Mouse (Mus musculus) kidney, embryonic 14.5 days (tissue): ENCODE results near the gene Acad11. TPM values are rescaled to one million over a fixed set of nuclear protein-coding genes. Genes with fewer than 3 reads are reported as not detected.

ENCODE experiments used
- ATAC-seq: fragments of 200-750 bp; cut with Nextera tagmentation; 2 replicates; pipeline ENCODE4 v1.8.0; 2017; ENCODE audit warnings: moderate number of reproducible peaks, mild to moderate bottlenecking, moderate TSS enrichment, moderate library complexity; ENCODE audit not compliant: low FRiP score, low TSS enrichment
- H3K27ac ChIP-seq: fragments of 300-500 bp; sonication (generic); 2 replicates; pipeline ENCODE4 v1.5.1; 2014; ENCODE audit warnings: low read depth, mild to moderate bottlenecking, low read length, moderate library complexity, mixed read lengths
- H3K27me3 ChIP-seq: fragments of 300-500 bp; sonication (generic); 2 replicates; pipeline ENCODE4 v1.6.1; 2014; ENCODE audit warnings: mild to moderate bottlenecking, low read length; ENCODE audit not compliant: control insufficient read depth, insufficient read depth
- H3K36me3 ChIP-seq: fragments of 300-500 bp; sonication (generic); 2 replicates; pipeline ENCODE4 v1.6.1; 2014; ENCODE audit warnings: low read length, mixed read lengths; ENCODE audit not compliant: control insufficient read depth, insufficient read depth
- H3K4me1 ChIP-seq: fragments of 300-500 bp; sonication (generic); 2 replicates; pipeline ENCODE4 v1.6.1; 2014; ENCODE audit warnings: low read length, mixed read lengths; ENCODE audit not compliant: control insufficient read depth, insufficient read depth
- H3K4me2 ChIP-seq: fragments of 300-500 bp; sonication (generic); replicated peaks from 2 replicates; pipeline ENCODE4 v1.6.1; 2014; ENCODE audit warnings: low read depth, mild to moderate bottlenecking, low read length
- H3K4me3 ChIP-seq: fragments of 300-500 bp; sonication (generic); 2 replicates; pipeline ENCODE4 v1.5.1; 2014; ENCODE audit warnings: mild to moderate bottlenecking, low read length
- H3K9ac ChIP-seq: fragments of 300-500 bp; sonication (generic); 2 replicates; pipeline ENCODE4 v1.6.1; 2014; ENCODE audit warnings: low read depth, mild to moderate bottlenecking, low read length, moderate library complexity
- H3K9me3 ChIP-seq: fragments of 300-500 bp; sonication (generic); 2 replicates; pipeline ENCODE4 v1.6.1; 2016; ENCODE audit warnings: low read length; ENCODE audit not compliant: control insufficient read depth
- WGBS: fragments of 180-500 bp; shearing (Covaris S2); extraction: QIAGEN DNeasy Blood & Tissue Kit; methylation state at CpG from one replicate; pipeline ENCODE4 v1.1.7; 2014; 5-methylcytosine and 5-hydroxymethylcytosine counted together
- polyA plus RNA-seq: library from polyadenylated mRNA; unstranded; fragments of >200 nt; fragmentation: Nextera tagmentation; extraction: Ambion mirVana; gene quantifications from 2 replicates; pipeline ENCODE4 v1.2.1, GENCODE M21; 2014

Gene Acad11
- polyA plus RNA-seq, 1 experiment from 2014 or later: 11.0 TPM

GRCm38 (mm10) chr9:104109151-104109550 is 46.0 kb downstream of the Acad11 start:
- Histone ChIP-seq H3K9ac (no peak overlapping the region), H3K27ac (no peak overlapping the region), H3K4me2 (no peak overlapping the region), H3K4me1 (no peaks in the 10 kb centered on the region), H3K9me3 (peaks cover 8% of the 10 kb centered on the region), H3K27me3 (no peaks in the 10 kb centered on the region), H3K4me3 (no peak overlapping the region), H3K36me3 (no peaks in the 10 kb centered on the region)
- 96% methylated on average over 5 of the region's 5 CpGs for WGBS
- ATAC-seq: no peak

GRCm38 (mm10) chr9:104123101-104123500 is 59.9 kb downstream of the Acad11 start:
- no peak overlapping the region for H3K9ac ChIP-seq
- peak overlapping the region; percentile 85; the same call in 1 of the 2 replicates for H3K27ac ChIP-seq
- no peaks in the 10 kb centered on the region for H3K36me3 ChIP-seq
- peaks cover 19% of the 10 kb centered on the region for H3K4me1 ChIP-seq
- no peak overlapping the region for H3K4me3 ChIP-seq
- peak; percentile 36; the same call in 1 of the 2 replicates for ATAC-seq
- no peaks in the 10 kb centered on the region for H3K27me3 ChIP-seq
- no peaks in the 10 kb centered on the region for H3K9me3 ChIP-seq
- WGBS: 23% methylated on average over 5 of the region's 5 CpGs
- H3K4me2 ChIP-seq: no peak overlapping the region

GRCm38 (mm10) chr9:104123622-104124021 is 60.4 kb downstream of the Acad11 start:
- peak overlapping the region; percentile 85; the same call in 1 of the 2 replicates for H3K27ac ChIP-seq
- no peak overlapping the region; the same call in 1 of the 2 replicates for H3K4me2 ChIP-seq
- H3K36me3 ChIP-seq: no peaks in the 10 kb centered on the region
- peaks cover 19% of the 10 kb centered on the region for H3K4me1 ChIP-seq
- WGBS: 8% methylated on average over 5 of the region's 5 CpGs
- H3K27me3 ChIP-seq: no peaks in the 10 kb centered on the region
- peak; percentile 80 for ATAC-seq
- no peak overlapping the region for H3K9ac ChIP-seq
- no peaks in the 10 kb centered on the region for H3K9me3 ChIP-seq
- H3K4me3 ChIP-seq: no peak overlapping the region

DNA sequence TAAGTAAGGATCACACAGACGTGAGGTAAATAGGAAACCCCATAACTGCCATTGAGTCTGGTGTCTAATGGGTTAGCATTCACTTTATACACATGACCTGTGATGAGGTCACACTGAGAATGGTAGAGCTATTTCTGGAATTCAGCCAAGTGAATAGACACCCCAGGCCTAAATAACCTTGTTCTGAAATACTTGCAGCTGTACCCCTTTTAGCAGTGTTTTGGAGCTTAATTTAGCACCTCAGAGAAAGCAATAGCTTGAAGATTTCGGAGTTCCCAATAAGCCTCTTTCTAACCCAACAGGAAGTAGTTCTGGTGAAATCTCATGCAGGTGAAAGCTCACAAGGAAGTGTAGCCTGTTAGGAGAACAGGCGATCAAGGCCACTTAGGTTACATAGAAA is 63.7 kb downstream of the Acad11 start, which contains the start of gene Ackr4:
Gene Ackr4 (minus strand): TSS at position 101 of the 400 bp plus-strand sequence.
- Histone ChIP-seq H3K4me1 (peaks cover 19% of the 10 kb centered on the region), H3K27me3 (no peaks in the 10 kb centered on the region), H3K9me3 (no peaks in the 10 kb centered on the region), H3K9ac (no peak within 1 kb of the TSS), H3K4me2 (no peak within 1 kb of the TSS), H3K27ac (no peak within 1 kb of the TSS), H3K36me3 (no peaks in the 10 kb centered on the region), H3K4me3 (no peak within 1 kb of the TSS)
- no peak for ATAC-seq
- WGBS: 88% methylated on average over 3 of the region's 3 CpGs

DNA sequence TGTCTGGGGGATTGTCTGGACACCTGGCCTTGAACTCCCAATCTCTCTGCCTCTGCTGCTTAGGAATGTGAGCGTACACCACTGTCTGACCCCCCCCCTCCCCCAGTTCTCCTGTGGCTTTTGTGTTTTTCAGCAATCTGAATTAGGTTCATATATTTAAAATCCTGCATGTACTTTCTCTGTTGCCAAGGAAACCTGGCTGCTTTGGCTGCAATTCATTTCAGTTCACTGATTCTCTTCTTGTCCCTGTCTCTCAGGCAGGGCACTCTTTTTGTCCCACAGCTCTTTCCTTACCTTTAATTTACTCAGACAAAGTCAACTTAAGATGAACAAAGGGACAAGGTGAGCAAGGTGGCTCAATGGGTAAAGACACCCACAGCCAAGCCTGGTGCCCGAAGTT is 64.9 kb downstream of the Acad11 start:
- Histone ChIP-seq H3K4me1 (peaks cover 14% of the 10 kb centered on the region), H3K4me2 (no peak overlapping the region), H3K36me3 (no peaks in the 10 kb centered on the region), H3K9me3 (no peaks in the 10 kb centered on the region), H3K4me3 (no peak overlapping the region), H3K9ac (no peak overlapping the region), H3K27me3 (no peaks in the 10 kb centered on the region), H3K27ac (no peak overlapping the region)
- 90% methylated on average over 2 of the region's 2 CpGs for WGBS
- no peak for ATAC-seq

GRCm38 (mm10) chr9:104130141-104130755 is 67.1 kb downstream of the Acad11 start:
- H3K4me1 ChIP-seq: no peaks in the 10 kb centered on the region
- no peak for ATAC-seq
- H3K4me2 ChIP-seq: no peak overlapping the region
- H3K27me3 ChIP-seq: no peaks in the 10 kb centered on the region
- no peak overlapping the region for H3K9ac ChIP-seq
- H3K4me3 ChIP-seq: no peak overlapping the region
- H3K27ac ChIP-seq: no peak overlapping the region
- no peaks in the 10 kb centered on the region for H3K9me3 ChIP-seq
- no peaks in the 10 kb centered on the region for H3K36me3 ChIP-seq
- WGBS: 89% methylated on average over 9 of the region's 9 CpGs

- whole genome bisulfite sequencing: 82% methylated on average over 6 of the region's 6 CpGs
- Histone ChIP-seq H3K4me3 (no peak overlapping the region), H3K27ac (no peak overlapping the region)
Measured at GRCm38 (mm10) chr9:104140351-104140750, 77.2 kb downstream of the Acad11 start.

GRCm38 (mm10) chr9:104142805-104143204 is 79.6 kb downstream of the Acad11 start:
- Histone ChIP-seq H3K4me1 (no peaks in the 10 kb centered on the region), H3K9ac (no peak overlapping the region), H3K36me3 (no peaks in the 10 kb centered on the region), H3K27ac (no peak overlapping the region), H3K4me3 (no peak overlapping the region), H3K4me2 (no peak overlapping the region), H3K9me3 (no peaks in the 10 kb centered on the region), H3K27me3 (no peaks in the 10 kb centered on the region)
- 71% methylated on average over 14 of the region's 14 CpGs for WGBS
- no peak for ATAC-seq

More at GRCm38 (mm10) chr9:104140351-104140750, 77.2 kb downstream of the Acad11 start:
- Histone ChIP-seq H3K27me3 (no peaks in the 10 kb centered on the region), H3K9ac (no peak overlapping the region), H3K9me3 (no peaks in the 10 kb centered on the region), H3K36me3 (no peaks in the 10 kb centered on the region), H3K4me1 (no peaks in the 10 kb centered on the region), H3K4me2 (no peak overlapping the region)
- no peak for ATAC-seq

DNA sequence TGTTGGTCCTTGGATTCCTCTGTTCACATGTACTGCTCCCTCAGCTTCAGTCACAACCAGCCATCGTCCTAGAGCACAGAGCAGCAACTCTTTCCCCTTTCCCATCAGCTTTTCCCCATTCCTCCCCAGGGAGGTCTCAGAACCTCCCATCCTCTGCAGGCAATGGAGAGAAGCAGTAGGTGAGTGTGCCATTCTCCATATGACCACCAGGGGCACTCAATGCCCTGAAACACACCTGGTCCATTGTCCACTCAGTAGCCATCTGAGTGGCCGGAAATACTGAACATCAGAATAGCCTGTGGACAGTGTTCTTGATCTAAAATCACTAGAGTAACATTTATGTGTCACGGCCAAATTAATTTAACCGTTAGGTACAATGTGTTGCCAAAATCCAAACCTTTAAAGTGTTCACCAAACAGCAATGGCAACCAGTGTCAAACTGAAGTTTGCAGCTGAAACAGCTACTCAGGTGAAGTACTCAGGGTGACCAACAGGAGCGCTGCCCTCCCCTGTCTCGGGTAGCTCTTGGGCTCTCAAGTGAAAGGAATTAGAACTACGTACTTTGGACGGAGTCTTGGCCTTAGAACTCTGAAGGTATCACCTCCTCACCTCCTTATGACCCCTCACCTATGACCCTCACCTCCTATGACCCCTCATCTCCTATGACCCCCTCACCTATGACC is 81.3 kb downstream of the Acad11 start:
- no peak overlapping the region for H3K9ac ChIP-seq
- WGBS: 78% methylated on average over 8 of the region's 8 CpGs
- H3K36me3 ChIP-seq: no peaks in the 10 kb centered on the region
- no peak overlapping the region for H3K4me2 ChIP-seq
- no peaks in the 10 kb centered on the region for H3K4me1 ChIP-seq
- no peak overlapping the region for H3K4me3 ChIP-seq
- ATAC-seq: no peak
- H3K27me3 ChIP-seq: no peaks in the 10 kb centered on the region
- H3K27ac ChIP-seq: no peak overlapping the region
- no peaks in the 10 kb centered on the region for H3K9me3 ChIP-seq
